Mouse (Mus musculus) stomach, embryonic 15.5 days (tissue): ENCODE measurements around the gene Agxt. TPM values are rescaled to one million over a fixed set of nuclear protein-coding genes. Genes with fewer than 3 reads are reported as not detected.

Experiments used
- ATAC-seq: fragments of 200-750 bp; cut with Nextera tagmentation; 2 replicates; pipeline ENCODE4 v1.8.0; 2017; ENCODE audit warnings: low read depth, moderate number of reproducible peaks, moderate TSS enrichment; ENCODE audit not compliant: insufficient read depth, low FRiP score
- H3K27ac ChIP-seq: fragments of 300-500 bp; sonication (generic); 2 replicates; pipeline ENCODE4 v1.5.1; 2015; ENCODE audit warnings: mild to moderate bottlenecking, inconsistent platforms
- H3K27me3 ChIP-seq: fragments of 300-500 bp; sonication (generic); replicated peaks from 2 replicates; pipeline ENCODE4 v1.6.1; 2015; ENCODE audit warnings: inconsistent platforms
- H3K36me3 ChIP-seq: fragments of 300-500 bp; sonication (generic); 2 replicates; pipeline ENCODE4 v1.6.1; 2015; ENCODE audit warnings: inconsistent platforms
- H3K4me1 ChIP-seq: fragments of 300-500 bp; sonication (generic); 2 replicates; pipeline ENCODE4 v1.6.1; 2015; ENCODE audit warnings: inconsistent platforms
- H3K4me2 ChIP-seq: fragments of 300-500 bp; sonication (generic); 2 replicates; pipeline ENCODE4 v1.6.1; 2015; ENCODE audit warnings: mild to moderate bottlenecking, inconsistent platforms
- H3K4me3 ChIP-seq: fragments of 300-500 bp; sonication (generic); replicated peaks from 2 replicates; pipeline ENCODE4 v1.5.1; 2015; ENCODE audit warnings: inconsistent platforms
- H3K9ac ChIP-seq: fragments of 300-500 bp; sonication (generic); 2 replicates; pipeline ENCODE4 v1.6.1; 2015; ENCODE audit warnings: inconsistent platforms
- H3K9me3 ChIP-seq: fragments of 300-500 bp; sonication (generic); 2 replicates; pipeline ENCODE4 v1.6.1; 2016; ENCODE audit warnings: inconsistent platforms
- WGBS: fragments of 180-500 bp; shearing (Covaris S2); methylation state at CpG from one replicate; pipeline ENCODE4 v1.1.7; 2015; 5-methylcytosine and 5-hydroxymethylcytosine counted together
- polyA plus RNA-seq: library from polyadenylated mRNA; unstranded; fragments of >200 nt; fragmentation: Nextera tagmentation; extraction: Ambion mirVana; gene quantifications from 2 replicates; pipeline ENCODE4 v1.2.1, GENCODE M21; 2015

Agxt gene
- 0.44 and 0.54 TPM in 2 replicates for polyA plus RNA-seq

DNA sequence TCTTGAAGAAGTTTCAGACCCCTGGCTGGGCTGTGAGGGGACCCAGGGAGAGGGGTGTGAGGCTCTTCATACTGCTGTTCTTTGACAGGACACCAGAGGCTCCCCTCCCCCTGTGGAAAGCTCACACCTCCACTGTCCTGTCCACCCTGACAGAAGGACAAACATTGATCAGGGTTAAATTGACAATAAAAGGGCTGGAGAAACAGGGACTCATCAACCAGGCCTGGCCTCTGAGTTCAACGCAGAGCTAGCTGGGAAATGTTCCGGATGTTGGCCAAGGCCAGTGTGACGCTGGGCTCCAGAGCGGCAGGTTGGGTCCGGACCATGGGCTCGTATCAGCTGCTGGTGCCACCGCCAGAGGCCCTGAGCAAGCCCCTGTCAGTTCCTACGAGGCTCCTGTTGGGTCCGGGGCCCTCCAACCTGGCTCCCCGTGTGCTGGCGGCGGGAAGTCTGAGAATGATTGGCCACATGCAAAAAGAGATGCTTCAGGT is at the start of gene Agxt:
Gene Agxt, plus strand, starts transcription at position 205 of the 491 bp plus-strand sequence.
- H3K36me3 ChIP-seq, result no peaks in the 10 kb centered on the region
- 80% methylated on average over 12 of the region's 12 CpGs for WGBS
- no peak within 1 kb of the TSS for H3K4me3 ChIP-seq
- no peaks in the 10 kb centered on the region for H3K9me3 ChIP-seq
- no peak within 1 kb of the TSS for H3K9ac ChIP-seq
- no peaks in the 10 kb centered on the region for H3K27me3 ChIP-seq
- no peaks in the 10 kb centered on the region for H3K4me1 ChIP-seq
- ATAC-seq, result no peak
- no peak within 1 kb of the TSS for H3K4me2 ChIP-seq
- H3K27ac ChIP-seq, result no peak within 1 kb of the TSS

DNA sequence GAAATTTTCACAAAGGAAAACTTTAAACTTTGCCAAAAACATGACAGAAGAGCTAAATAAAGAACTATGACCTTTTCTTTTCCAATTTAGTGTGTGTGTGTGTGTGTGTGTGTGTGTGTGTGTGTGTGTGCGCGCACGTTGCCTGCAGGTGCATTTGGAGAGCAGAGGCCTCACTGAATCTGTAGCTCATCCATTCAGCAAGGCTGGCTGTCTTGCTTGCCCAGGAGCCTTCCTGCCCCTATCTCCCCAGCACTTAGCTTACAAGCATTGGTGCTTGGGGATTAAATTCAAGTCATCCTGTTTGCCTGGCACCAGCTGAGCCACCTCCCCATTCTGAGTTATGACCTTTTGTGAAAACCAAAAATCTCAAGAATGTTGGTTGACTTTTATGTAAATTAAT is 42.5 kb upstream of the Agxt start:
- no peak overlapping the region for H3K9ac ChIP-seq
- no peak overlapping the region for H3K27ac ChIP-seq
- no peak for ATAC-seq
- H3K4me2 ChIP-seq, result no peak overlapping the region
- WGBS, result 80% methylated on average over 3 of the region's 3 CpGs
- no peak overlapping the region for H3K4me3 ChIP-seq
- no peaks in the 10 kb centered on the region for H3K27me3 ChIP-seq
- no peaks in the 10 kb centered on the region for H3K9me3 ChIP-seq
- no peaks in the 10 kb centered on the region for H3K4me1 ChIP-seq
- no peaks in the 10 kb centered on the region for H3K36me3 ChIP-seq

DNA sequence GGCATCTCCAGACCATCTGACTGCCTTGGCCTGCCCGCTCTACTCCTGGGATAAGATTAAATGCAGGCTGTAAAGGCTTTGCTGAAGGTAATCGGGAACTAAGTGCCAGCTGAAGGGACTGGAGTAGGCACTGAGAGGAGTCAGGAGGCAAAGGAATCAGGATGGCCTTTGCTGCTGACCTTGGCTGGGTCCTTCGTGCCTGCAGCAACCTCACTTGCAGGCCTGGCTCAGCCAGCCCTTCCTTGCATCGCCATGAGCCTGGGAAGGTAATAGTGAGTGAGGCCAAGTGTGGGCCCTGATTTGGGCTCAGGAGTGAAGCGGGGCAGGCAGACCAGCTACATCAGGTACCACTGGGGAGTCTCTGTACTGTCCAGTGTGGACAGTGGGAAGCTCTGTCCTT is 36.1 kb upstream of the Agxt start:
- Histone ChIP-seq H3K4me3 (no peak overlapping the region), H3K27ac (no peak overlapping the region), H3K4me1 (peaks cover 18% of the 10 kb centered on the region), H3K27me3 (peaks cover 39% of the 10 kb centered on the region), H3K9ac (no peak overlapping the region), H3K4me2 (no peak overlapping the region), H3K9me3 (no peaks in the 10 kb centered on the region), H3K36me3 (no peaks in the 10 kb centered on the region)
- WGBS, result 80% methylated on average over 5 of the region's 5 CpGs
- no peak for ATAC-seq

DNA sequence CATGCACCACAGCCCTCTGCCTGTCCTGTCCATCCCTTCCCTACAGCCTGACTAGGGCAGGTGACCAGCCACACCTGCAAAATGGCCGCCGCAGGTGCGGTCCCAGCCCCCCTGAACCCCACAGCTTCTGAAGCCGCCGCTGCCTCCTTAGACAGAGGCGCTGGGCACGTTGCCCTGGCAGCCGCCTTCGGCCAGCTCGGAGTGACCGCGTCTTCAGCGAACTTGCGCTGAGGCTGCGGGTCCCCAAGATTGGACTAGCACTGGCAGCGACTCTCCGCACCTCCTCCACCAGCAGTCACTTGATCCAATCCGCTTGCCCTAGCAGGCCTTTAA is 34.8 kb upstream of the Agxt start:
- Histone ChIP-seq H3K4me3 (peak overlapping the region; percentile 50), H3K36me3 (no peaks in the 10 kb centered on the region), H3K9ac (no peak overlapping the region), H3K9me3 (no peaks in the 10 kb centered on the region), H3K4me1 (peaks cover 18% of the 10 kb centered on the region), H3K27me3 (peaks cover 39% of the 10 kb centered on the region), H3K27ac (no peak overlapping the region), H3K4me2 (peak overlapping the region; percentile 95)
- no peak for ATAC-seq
- WGBS, result 3% methylated on average over 18 of the region's 18 CpGs

DNA sequence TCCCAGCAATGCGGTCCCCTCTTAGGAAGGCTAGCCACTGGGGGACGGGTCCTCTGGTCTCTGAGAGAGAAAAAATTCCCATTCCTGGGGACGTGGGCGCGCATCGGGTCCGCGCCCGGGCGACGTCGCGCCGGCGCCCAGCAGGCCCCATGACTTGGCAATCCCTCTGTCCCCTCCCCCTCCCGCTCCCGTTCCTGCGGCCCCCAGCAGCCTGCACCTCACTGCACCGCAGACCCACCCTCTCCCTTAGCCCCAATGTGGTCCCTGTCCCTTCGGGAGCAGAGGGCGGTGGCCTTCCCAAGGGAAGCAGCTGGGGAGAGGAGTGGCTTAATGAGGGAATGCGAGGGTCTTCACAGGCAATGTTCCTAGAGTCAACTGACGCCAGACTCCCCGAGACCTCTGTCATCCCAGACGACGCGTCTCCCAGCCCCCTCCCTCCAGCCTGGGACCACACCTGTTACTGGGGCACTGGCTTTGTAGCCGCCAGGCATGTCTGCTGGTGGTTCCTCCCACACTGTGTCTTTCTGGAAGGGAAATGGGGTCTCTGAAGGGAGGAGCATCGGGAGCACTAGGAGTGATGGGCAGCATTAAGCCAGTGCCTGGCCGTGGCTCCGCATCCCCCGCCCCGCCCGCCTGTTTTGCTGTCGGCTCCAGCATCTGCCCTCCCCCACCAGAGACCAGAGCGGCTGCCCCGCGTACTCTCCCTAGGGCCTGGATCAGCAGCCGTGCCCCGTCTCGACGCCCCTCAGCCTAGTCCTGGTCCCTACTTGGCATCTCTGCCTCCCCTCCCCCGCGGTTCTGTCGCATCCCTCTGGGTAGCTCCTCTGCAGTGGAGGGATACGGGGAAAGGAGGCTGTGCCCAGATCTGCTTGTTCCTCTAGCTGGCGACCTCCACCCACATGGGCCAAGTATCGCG is 34.2 kb upstream of the Agxt start:
- H3K4me1 ChIP-seq, result peaks cover 18% of the 10 kb centered on the region
- peaks cover 39% of the 10 kb centered on the region for H3K27me3 ChIP-seq
- peak overlapping the region; percentile 95 for H3K4me2 ChIP-seq
- no peak overlapping the region; the same call in 1 of the 2 replicates for H3K9ac ChIP-seq
- no peak overlapping the region for H3K27ac ChIP-seq
- H3K9me3 ChIP-seq, result no peaks in the 10 kb centered on the region
- H3K36me3 ChIP-seq, result no peaks in the 10 kb centered on the region
- 1% methylated on average over 46 of the region's 49 CpGs for WGBS
- peak; percentile 45 for ATAC-seq
- H3K4me3 ChIP-seq, result peak overlapping the region; percentile 50

DNA sequence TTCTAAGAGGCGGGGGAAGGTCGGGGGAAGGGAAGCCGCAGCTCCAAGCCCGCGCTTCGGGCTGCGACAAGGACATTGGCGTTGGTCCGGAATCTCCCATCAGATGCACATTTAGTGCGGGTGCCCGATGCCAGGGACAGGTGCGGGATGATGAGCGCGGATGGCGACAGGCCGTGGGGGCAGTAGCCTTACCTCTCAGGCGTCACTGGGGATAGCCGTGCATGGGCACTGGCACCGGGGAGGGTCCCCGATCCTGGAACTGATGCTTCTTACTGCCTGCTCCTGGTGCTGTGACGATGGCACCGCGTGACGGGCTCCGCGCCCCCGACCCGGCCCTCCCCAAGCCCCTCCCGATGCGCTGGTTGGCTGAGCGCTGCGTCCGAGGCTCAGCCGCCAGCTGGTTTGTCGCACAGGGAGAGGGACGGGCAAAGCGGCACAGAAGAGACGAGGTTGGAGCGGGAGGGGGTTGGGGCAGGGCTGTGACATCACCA is 33.4 kb upstream of the Agxt start, which contains the start of gene Kif1a:
Gene Kif1a, minus strand, starts transcription at position 381 of the 491 bp plus-strand sequence.
- H3K4me2 ChIP-seq, result peak within 1 kb of the TSS; percentile 95
- peaks cover 18% of the 10 kb centered on the region for H3K4me1 ChIP-seq
- peak within 1 kb of the TSS; percentile 32; the same call in 1 of the 2 replicates for H3K9ac ChIP-seq
- 1% methylated on average over 39 of the region's 39 CpGs for WGBS
- H3K27ac ChIP-seq, result no peak within 1 kb of the TSS
- peak within 1 kb of the TSS; percentile 50 for H3K4me3 ChIP-seq
- H3K36me3 ChIP-seq, result no peaks in the 10 kb centered on the region
- H3K9me3 ChIP-seq, result no peaks in the 10 kb centered on the region
- peaks cover 39% of the 10 kb centered on the region for H3K27me3 ChIP-seq
- ATAC-seq, result peak; percentile 38; the same call in 1 of the 2 replicates

DNA sequence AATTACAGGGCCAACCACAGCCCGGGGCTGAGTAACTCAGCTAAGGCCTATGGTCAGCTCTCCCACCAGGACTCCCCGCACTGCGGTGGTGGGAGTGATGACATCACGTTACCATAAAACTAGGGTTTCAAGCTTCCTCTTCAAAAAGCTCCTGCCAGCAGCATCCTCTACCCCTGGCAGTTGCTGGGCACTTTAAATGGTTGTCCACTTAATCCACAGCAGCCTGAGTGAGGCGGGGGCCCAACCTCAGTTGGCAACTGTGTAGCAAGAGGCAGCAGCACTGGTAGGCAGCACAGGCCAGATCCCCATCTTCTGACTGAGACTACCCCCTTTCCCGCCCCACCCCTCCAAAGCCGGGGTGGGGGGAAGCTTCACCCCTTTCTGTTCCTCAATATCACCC is 32.3 kb upstream of the Agxt start:
- Histone ChIP-seq H3K27me3 (peaks cover 39% of the 10 kb centered on the region), H3K9ac (no peak overlapping the region), H3K4me1 (peaks cover 18% of the 10 kb centered on the region), H3K36me3 (no peaks in the 10 kb centered on the region), H3K4me3 (no peak overlapping the region), H3K9me3 (no peaks in the 10 kb centered on the region), H3K27ac (no peak overlapping the region), H3K4me2 (no peak overlapping the region)
- 64% methylated on average over 7 of the region's 7 CpGs for WGBS
- ATAC-seq, result no peak

DNA sequence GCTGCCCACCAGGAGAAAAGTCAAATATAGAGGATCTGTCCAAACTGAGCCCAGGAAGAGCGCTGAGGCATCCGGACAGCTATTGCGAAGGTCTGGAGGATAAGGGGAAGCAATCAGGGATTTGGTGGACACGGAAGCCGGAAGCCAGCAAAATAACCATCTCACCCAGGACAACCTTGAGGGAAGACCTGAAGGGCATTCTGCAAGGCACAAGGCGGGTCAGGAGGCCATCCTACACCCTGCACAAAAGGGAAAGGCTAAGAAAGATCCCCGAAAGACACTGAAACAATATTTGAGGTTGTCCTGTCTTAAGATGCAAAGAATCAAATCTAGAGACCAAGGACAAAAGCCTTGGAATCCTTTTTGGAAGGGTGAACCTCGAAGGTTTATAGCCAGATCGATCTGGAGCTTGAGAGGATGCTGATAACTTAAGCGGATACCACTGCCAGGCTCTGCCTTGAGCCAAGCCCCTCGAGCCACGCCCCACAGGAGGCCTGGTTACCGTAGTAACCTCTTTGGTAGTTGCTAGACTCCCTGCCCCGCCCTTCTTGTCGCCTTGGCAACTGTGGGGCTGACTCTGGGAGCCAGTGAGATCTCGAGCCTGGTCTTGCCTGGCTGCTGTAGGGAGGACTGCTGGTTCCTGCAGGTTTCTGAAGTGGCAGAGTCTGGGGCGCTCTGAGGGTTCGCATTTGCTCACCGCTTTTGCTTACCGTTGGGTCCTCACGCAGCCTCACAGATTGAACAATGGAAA is 20.2 kb upstream of the Agxt start:
- H3K4me1 ChIP-seq, result no peaks in the 10 kb centered on the region
- peak overlapping the region; percentile 57 for H3K4me2 ChIP-seq
- peak; percentile 97 for ATAC-seq
- no peaks in the 10 kb centered on the region for H3K27me3 ChIP-seq
- no peak overlapping the region for H3K27ac ChIP-seq
- no peaks in the 10 kb centered on the region for H3K9me3 ChIP-seq
- peak overlapping the region; percentile 31 for H3K4me3 ChIP-seq
- no peak overlapping the region for H3K9ac ChIP-seq
- H3K36me3 ChIP-seq, result no peaks in the 10 kb centered on the region
- 27% methylated on average over 21 of the region's 21 CpGs for WGBS

DNA sequence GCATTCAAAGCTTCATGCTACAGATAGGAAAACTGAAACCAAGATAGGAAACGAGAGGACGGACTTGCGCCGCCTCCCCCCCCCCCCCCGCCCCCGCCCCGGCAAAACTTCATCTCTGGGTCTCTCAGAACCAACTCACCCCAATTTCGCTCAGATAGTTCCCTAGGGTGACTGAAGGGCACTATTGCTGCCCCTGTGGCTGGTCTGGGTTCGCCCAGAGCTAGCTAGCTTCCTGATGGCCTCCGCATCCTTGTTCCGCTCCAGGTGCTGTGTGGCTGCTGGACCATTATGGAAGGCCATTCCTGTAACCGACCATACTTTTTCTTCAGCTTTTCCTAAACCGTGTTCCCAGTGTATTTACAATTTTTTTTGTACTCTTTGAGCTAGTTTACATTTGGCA is 19.6 kb upstream of the Agxt start:
- H3K9me3 ChIP-seq, result no peaks in the 10 kb centered on the region
- H3K4me2 ChIP-seq, result peak overlapping the region; percentile 57
- WGBS, result 21% methylated on average over 13 of the region's 13 CpGs
- H3K36me3 ChIP-seq, result no peaks in the 10 kb centered on the region
- ATAC-seq, result no peak
- H3K4me3 ChIP-seq, result peak overlapping the region; percentile 31
- no peaks in the 10 kb centered on the region for H3K4me1 ChIP-seq
- no peaks in the 10 kb centered on the region for H3K27me3 ChIP-seq
- no peak overlapping the region for H3K27ac ChIP-seq
- H3K9ac ChIP-seq, result no peak overlapping the region

DNA sequence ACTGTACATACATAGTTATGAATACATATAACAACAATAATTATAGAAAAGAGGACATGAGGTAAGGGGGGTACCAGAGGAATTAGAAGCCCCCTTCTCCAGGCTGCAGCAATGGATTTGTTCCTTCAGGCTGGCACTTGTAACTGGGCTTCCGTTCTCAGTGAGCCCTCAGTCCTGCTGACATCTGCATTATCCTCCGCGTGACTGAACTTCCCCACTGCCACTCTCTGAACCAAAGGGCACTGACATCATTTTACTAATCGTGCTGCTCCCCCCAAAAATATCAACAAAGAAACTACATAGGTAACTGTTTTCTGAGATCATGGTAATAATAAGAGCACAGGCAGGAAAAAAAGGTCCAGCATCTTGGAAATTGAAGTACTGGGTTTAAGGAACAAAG is 16.2 kb upstream of the Agxt start:
- no peak overlapping the region for H3K9ac ChIP-seq
- peaks cover 3% of the 10 kb centered on the region; the same call in 1 of the 2 replicates for H3K4me1 ChIP-seq
- no peaks in the 10 kb centered on the region for H3K27me3 ChIP-seq
- H3K27ac ChIP-seq, result no peak overlapping the region
- ATAC-seq, result no peak
- H3K4me3 ChIP-seq, result no peak overlapping the region
- 33% methylated on average over 4 of the region's 4 CpGs for WGBS
- H3K36me3 ChIP-seq, result no peaks in the 10 kb centered on the region
- H3K4me2 ChIP-seq, result no peak overlapping the region
- no peaks in the 10 kb centered on the region for H3K9me3 ChIP-seq

DNA sequence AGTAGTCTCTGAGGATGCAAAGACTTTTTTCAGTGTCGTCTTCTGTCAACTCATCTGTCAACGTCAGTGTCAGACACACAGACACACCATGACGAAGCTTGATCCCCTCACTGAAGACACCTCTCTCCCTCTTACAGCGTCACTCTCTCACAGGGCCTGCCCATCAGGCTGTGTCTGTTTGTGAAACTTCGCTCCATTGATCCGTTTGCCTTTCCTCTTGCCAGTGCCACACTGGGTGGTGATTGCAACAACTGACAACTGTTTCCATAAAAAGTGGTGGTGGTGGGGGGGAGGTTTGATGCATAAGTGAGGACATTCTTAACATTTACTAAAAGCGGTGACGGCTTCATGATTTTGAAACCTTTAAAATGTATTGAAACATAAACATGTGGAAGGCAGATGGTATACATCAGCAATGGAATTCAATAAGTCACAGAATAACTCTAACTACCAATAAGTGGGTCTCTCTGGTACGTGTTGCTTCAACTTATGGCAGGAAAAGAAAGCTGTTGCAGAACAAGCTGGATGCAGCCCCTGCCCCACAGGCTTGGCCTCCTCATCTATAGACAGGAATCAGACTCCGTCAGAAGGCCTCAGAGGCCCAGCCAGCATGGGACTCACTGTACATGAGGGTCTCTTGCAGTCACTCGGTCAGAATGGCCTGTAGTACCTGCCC is 11.7 kb upstream of the Agxt start:
- no peak for ATAC-seq
- no peak overlapping the region for H3K4me2 ChIP-seq
- H3K9me3 ChIP-seq, result no peaks in the 10 kb centered on the region
- H3K27ac ChIP-seq, result no peak overlapping the region
- 62% methylated on average over 11 of the region's 11 CpGs for WGBS
- no peaks in the 10 kb centered on the region for H3K36me3 ChIP-seq
- H3K4me1 ChIP-seq, result peaks cover 5% of the 10 kb centered on the region
- no peak overlapping the region for H3K9ac ChIP-seq
- H3K4me3 ChIP-seq, result no peak overlapping the region
- H3K27me3 ChIP-seq, result no peaks in the 10 kb centered on the region
